Mouse (Mus musculus): ENCODE data around the gene Ccdc87. TPM values are rescaled to one million over a fixed set of nuclear protein-coding genes. Genes with fewer than 3 reads are reported as not detected.

Ccdc87 gene
- polyA plus RNA-seq, 1 experiment from 2014 or later = 0.13 TPM

Other genes starting within 250 kb of the Ccdc87 start
- 10.0 and 10.5 TPM in 2 replicates for gene Lrfn4, start 223.7 kb upstream of the Ccdc87 start, polyA plus RNA-seq (2014; fragmentation: Nextera tagmentation; extraction: Ambion mirVana)
- gene Rce1, start 213.7 kb upstream of the Ccdc87 start, polyA plus RNA-seq (2014; fragmentation: Nextera tagmentation; extraction: Ambion mirVana) = 68.8 and 73.6 TPM in 2 replicates
- gene Gm960, start 140.7 kb upstream of the Ccdc87 start, polyA plus RNA-seq (2014; fragmentation: Nextera tagmentation; extraction: Ambion mirVana) = 2.5 and 2.7 TPM in 2 replicates
- gene Sptbn2, start 128.2 kb upstream of the Ccdc87 start, polyA plus RNA-seq (2014; fragmentation: Nextera tagmentation; extraction: Ambion mirVana) = 23.4 and 26.1 TPM in 2 replicates
- gene Rbm4b, start 82.9 kb upstream of the Ccdc87 start, polyA plus RNA-seq (2014; fragmentation: Nextera tagmentation; extraction: Ambion mirVana) = 133 and 136 TPM in 2 replicates
- 131 and 134 TPM in 2 replicates for gene Rbm4, start 45.5 kb upstream of the Ccdc87 start, polyA plus RNA-seq (2014; fragmentation: Nextera tagmentation; extraction: Ambion mirVana)
- 8.5 and 24.4 TPM in 2 replicates for gene Gm21992, start 27.8 kb upstream of the Ccdc87 start, polyA plus RNA-seq (2014; fragmentation: Nextera tagmentation; extraction: Ambion mirVana)
- 113 and 116 TPM in 2 replicates for gene Rbm14, start 27.7 kb upstream of the Ccdc87 start, polyA plus RNA-seq (2014; fragmentation: Nextera tagmentation; extraction: Ambion mirVana)
- 41.4 and 41.5 TPM in 2 replicates for gene Ccs, start within 50 bp of the Ccdc87 start, polyA plus RNA-seq (2014; fragmentation: Nextera tagmentation; extraction: Ambion mirVana)
- gene Ctsf, start 15.8 kb downstream of the Ccdc87 start, polyA plus RNA-seq (2014; fragmentation: Nextera tagmentation; extraction: Ambion mirVana) = 40.6 and 41.8 TPM in 2 replicates
- 5.9 and 6.5 TPM in 2 replicates for gene Actn3, start 38.5 kb downstream of the Ccdc87 start, polyA plus RNA-seq (2014; fragmentation: Nextera tagmentation; extraction: Ambion mirVana)
- gene Zdhhc24, start 39.3 kb downstream of the Ccdc87 start, polyA plus RNA-seq (2014; fragmentation: Nextera tagmentation; extraction: Ambion mirVana) = 12.1 and 14.1 TPM in 2 replicates
- gene Bbs1, start 67.3 kb downstream of the Ccdc87 start, polyA plus RNA-seq (2014; fragmentation: Nextera tagmentation; extraction: Ambion mirVana) = 4.8 and 7.9 TPM in 2 replicates
- 164 and 171 TPM in 2 replicates for gene Dpp3, start 88.9 kb downstream of the Ccdc87 start, polyA plus RNA-seq (2014; fragmentation: Nextera tagmentation; extraction: Ambion mirVana)
- gene Peli3, start 103.8 kb downstream of the Ccdc87 start, polyA plus RNA-seq (2014; fragmentation: Nextera tagmentation; extraction: Ambion mirVana) = 3.4 and 3.5 TPM in 2 replicates
- gene Mrpl11, start 122.8 kb downstream of the Ccdc87 start, polyA plus RNA-seq (2014; fragmentation: Nextera tagmentation; extraction: Ambion mirVana) = 143 and 150 TPM in 2 replicates
- gene Npas4, start 150.9 kb downstream of the Ccdc87 start, polyA plus RNA-seq (2014; fragmentation: Nextera tagmentation; extraction: Ambion mirVana) = 0.12 TPM in 1 of 2 replicates, not detected in the other
- 3.9 and 6.2 TPM in 2 replicates for gene Slc29a2, start 184.5 kb downstream of the Ccdc87 start, polyA plus RNA-seq (2014; fragmentation: Nextera tagmentation; extraction: Ambion mirVana)
- 37.9 and 39.8 TPM in 2 replicates for gene B4gat1, start 199.5 kb downstream of the Ccdc87 start, polyA plus RNA-seq (2014; fragmentation: Nextera tagmentation; extraction: Ambion mirVana)
- gene AC124502.3, start 199.5 kb downstream of the Ccdc87 start, polyA plus RNA-seq (2014; fragmentation: Nextera tagmentation; extraction: Ambion mirVana) = 1.2 and 2.8 TPM in 2 replicates
- gene Brms1, start 202.0 kb downstream of the Ccdc87 start, polyA plus RNA-seq (2014; fragmentation: Nextera tagmentation; extraction: Ambion mirVana) = 65.5 and 78.9 TPM in 2 replicates
- gene Rin1, start 211.1 kb downstream of the Ccdc87 start, polyA plus RNA-seq (2014; fragmentation: Nextera tagmentation; extraction: Ambion mirVana) = 1.1 and 2.3 TPM in 2 replicates
- gene Cd248, start 228.7 kb downstream of the Ccdc87 start, polyA plus RNA-seq (2014; fragmentation: Nextera tagmentation; extraction: Ambion mirVana) = 30.1 and 34.7 TPM in 2 replicates
- gene Tmem151a, start 246.2 kb downstream of the Ccdc87 start, polyA plus RNA-seq (2014; fragmentation: Nextera tagmentation; extraction: Ambion mirVana) = 1.8 and 2.0 TPM in 2 replicates
- gene Yif1a, start 249.2 kb downstream of the Ccdc87 start, polyA plus RNA-seq (2014; fragmentation: Nextera tagmentation; extraction: Ambion mirVana) = 80.4 and 88.0 TPM in 2 replicates